Mouse (Mus musculus) bone marrow, adult 2 months (tissue): ENCODE data around the gene Frs3.

ENCODE experiments used
- CTCF ChIP-seq: fragments of 200-500 bp; IDR thresholded peaks from 2 replicates; pipeline ENCODE4 v1.5.1; 2011; ENCODE audit warnings: low read length, control low read depth; ENCODE audit not compliant: control insufficient read depth, insufficient read depth
- POLR2A ChIP-seq: fragments of 200-500 bp; IDR thresholded peaks from 2 replicates; pipeline ENCODE4 v1.6.1; 2011; ENCODE audit warnings: low read depth, mild to moderate bottlenecking, control low read depth, low read length, borderline replicate concordance; ENCODE audit not compliant: control insufficient read depth

GRCm38 (mm10) chr17:47689894-47690293 lies 1.1 kb downstream of the Frs3 start:
- TF ChIP-seq POLR2A (no peak), CTCF (no peak)
